Mouse (Mus musculus): Measurements from ENCODE around the gene 1700001C02Rik.

The 1700001C02Rik gene

DNA sequence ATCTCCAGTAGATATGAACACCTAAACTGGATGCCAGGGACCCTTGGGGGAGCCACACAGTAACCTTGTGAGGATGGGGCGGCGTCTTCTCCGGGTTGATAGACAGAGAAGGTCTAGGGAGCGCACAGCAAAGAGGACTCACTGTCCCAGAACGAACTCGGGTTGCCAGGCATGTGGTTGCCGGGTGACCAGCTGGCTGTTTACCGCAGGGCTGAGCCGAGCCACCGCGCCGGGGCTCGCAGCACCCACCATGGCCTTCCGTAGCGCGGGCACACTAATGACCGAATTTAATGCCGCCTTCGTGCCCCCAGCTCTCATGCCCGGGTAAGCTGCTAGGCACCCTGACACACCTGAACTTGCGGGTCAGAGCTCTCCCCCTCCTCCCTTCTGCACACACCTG is at the start of gene 1700001C02Rik:
Gene 1700001C02Rik, plus strand, starts transcription at position 187 of the 400 bp plus-strand sequence.
- peak; percentile 40 for DNase-seq

DNA sequence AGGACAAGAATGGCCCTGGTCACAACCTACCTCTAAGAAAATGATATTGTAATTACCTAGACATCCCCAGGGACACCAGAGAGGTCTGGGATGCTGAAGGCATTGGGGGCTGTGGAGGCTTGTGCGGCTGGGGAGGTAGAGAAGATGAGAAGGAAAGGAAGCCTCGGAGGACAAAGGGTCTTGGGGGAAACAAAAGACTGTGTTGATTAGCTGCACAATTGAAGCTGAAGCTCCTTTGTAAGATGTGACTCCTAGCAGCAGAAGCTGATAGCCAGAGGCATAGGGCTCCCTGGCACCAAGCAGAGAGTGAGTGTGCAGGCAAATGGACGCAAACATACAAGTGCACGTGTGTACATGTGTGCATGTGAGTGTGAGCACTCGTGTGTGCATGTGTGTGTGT is 49.2 kb upstream of the 1700001C02Rik start:
- no peak for DNase-seq

DNA sequence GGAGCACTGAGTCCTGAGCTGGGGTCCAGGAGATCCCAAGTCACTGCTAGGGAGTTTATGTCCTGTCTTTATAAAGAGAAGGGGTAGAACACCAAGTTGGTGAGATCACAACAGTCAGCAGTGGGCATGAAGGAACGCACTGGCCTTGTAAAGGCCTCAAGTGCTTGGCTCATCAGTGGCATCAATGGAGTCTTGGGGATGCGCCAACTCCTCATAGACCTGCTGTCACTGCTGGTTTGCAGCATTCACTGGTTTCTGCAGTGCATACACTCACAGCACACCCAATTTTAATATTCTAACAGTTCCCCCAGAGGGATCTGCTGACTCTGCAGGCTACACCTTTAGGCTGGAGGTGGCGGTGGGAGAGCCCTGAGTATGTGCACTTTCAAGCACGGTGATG is 42.7 kb upstream of the 1700001C02Rik start:
- DNase-seq, result peak; percentile 23

DNA sequence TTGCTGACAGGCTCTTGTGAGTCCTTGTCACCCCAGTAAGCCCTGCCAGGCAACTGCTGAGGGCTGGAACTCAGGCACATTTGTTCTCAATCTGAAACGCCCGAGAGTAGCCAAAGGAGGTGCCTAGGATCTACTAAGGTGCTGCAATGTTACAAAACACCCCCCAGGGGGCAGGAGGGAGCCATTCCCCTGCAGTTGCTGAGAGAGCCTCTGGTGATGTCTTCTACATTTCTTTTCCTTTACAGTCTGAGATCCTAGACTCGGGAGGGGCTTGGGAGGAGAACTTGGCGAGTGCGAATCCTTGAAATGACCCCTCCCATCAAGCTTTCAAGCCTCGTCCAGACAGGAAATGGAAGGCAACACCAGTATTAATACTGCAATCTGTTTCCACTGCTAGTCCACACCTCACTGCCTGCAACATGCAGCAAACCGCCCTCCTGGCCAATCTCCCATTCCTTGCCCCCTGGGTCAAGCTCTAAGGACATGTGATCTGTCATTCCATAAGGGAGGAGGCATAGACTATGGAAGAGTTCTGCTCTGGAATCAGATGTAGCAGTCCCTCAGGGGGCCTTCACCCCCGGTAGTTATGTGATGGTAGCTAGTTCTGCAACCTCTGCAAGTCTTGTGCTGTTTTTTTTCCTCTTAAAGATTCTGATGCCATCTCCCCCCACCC is 42.1 kb upstream of the 1700001C02Rik start:
- DNase-seq, result peak; percentile 74

DNA sequence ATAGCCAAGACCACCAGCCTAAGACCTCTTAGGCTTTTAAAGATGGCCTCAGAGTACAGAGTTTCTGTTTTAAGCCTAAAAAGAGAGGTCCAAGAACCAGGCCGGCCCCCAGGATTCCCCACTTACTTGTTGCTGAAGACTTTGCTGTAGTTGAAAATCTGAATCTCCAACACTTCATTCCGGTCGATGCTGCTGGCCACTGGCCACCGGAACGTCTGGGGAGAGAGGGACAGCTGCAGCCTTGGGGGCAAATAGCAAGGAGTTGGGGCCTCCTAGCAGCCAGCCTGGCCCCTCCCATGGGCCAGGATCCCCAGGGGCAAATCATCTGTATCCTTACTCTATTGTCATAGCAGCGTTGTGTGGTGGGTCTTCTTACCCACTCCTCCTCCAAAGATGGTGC is 38.4 kb upstream of the 1700001C02Rik start:
- DNase-seq, result no peak

DNA sequence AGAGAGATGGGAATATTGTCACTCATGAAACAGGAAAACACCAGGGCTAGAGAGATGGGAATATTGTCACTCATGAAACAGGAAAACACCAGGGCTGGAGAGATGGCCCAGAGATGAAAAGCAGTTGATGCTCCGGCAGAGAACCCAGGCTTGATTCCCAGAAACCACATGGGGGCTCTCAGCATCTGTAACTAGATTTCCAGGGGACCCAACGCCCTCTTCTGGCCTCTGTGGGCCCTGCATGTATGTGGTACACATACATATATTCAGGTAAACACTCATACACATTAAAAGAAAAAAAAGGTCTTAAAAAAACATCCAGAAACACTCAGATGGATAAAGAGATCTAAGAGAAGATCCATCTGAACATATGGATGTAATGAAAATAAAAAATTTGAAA is 26.9 kb upstream of the 1700001C02Rik start:
- DNase-seq, result no peak

DNA sequence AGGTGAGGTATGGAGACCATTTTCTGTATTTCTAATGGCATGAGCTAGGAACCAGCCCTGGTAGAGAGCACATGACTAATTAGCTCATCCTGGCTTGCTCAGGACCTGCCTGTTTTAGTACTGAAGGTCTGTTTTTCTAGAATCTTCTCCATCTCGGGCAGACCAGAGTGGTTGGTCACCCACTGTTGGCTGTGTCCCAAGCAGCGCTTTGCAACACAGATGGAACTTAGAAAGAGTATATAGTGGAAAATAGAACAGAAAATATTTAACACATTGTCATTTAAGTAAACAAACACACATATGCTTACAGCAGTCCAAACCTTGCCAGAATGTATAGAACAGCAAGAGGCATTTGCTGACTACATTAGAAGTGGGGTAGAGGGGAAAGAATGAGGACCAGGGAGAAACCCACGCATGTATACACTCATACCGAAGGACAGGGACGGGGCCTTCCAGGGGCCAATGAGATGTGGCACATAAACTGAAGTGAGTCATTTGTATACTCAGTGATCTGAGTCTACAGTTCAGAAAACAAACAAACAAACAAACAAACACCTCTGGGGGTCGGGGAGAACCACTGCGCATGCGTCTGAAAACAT is 25.4 kb upstream of the 1700001C02Rik start:
- DNase-seq, result no peak

DNA sequence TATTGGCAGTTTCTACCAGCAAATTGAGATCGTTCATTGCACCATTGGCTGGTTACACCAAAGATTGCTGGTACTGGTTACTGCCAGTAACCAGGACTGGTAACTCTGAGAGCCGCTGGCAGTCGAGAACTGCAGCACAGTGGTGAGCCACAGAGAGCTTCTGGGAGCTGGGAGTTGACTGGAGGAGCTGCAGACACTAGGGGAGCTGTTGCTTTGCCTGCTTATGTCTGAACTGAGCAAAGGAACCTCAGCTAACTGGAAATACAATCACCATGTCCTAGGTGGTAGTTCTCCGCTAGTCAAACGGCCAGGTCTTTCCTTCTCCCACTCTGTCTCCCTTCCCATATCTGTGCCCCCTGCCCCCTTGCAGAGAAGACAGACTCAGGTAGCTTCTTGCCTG is 23.7 kb upstream of the 1700001C02Rik start:
- DNase-seq, result no peak

DNA sequence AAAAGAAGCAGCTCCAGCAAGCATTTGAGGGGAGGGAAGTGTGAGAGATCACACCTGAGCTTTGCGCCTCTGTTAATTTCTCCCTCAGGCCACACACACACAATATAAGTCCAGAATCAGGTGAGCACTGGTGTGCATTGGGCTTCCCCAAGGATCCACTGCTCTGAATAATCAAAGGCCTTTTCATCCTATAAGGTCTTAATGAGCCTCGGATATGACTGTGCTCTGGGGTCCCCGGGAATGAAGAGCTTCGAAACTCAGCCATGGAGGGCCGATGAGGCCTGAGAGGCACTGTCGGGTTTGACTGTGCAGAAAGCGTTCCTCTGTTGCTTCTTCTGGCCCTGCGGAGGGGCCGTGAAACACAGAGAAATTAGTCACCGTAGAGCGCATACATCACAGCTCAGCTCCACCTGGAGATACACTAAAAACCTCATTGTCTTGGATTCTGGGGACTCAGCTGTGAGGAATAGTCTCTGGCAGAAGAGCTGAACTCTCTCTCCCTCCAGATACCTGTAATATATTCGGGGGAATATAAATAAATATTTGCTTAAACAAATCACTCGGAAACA is 21.4 kb upstream of the 1700001C02Rik start:
- no peak for DNase-seq

DNA sequence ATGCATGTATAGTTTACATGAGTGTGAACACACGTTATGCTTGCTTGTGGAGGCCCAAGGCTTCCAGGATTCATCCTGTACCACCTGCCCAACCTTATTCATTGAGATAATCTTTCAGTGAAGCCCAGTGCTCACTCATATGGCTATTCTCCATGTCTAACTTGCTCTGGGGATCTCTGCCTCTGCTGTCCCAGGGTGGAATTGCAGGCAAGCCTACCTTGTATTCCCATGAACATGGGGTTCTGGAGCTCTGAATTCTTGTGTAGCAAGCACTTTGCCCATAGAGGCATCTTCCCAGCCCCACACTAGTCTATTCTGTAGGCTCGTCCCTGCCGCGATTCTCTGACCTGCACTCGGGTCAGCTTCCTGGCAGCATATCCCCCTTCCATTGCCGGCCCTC is 9.8 kb upstream of the 1700001C02Rik start:
- no peak for DNase-seq

DNA sequence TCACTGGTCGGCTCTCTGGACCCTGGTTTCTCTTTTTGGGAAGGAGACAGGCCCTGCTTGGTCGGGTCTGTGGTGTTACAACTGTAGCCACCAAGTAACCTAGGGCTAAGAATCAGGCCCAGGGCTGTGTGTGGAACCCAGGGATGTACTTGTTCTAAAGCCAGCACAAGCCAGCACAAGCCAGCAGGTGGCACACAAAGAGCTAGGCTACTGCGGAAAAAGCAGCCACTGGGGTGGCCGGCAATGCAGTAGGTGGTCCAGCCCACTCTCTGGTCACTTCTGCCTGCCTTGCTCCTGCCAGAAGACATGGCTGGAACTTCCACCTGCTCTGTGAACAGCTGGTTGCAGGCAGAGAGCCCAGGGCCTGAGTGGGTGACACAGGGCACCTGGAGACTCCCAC is 5.7 kb upstream of the 1700001C02Rik start:
- peak; percentile 39 for DNase-seq

DNA sequence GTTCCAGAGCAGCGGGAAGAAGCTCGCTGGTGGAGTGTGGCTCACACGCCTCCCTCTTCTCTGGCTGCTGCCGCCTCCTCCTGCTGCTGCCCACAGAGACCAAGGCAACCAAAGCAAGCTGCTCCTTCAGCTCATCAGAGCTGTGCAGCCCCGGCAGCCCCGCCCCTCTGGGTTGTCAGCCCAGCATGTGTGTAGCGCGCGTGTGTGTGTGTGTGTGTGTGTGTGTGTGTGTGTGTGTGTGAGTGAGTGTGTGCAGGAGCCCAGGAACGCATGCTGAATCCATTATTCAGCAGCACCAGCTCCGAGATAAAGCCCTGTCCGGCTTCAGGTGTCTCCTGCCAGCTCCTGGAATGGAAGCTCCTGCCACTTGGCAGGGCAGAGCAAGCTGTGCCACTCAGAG is 4.0 kb upstream of the 1700001C02Rik start, which contains the start of gene Otof:
Gene Otof, minus strand, starts transcription at position 112 of the 400 bp plus-strand sequence.
- DNase-seq, result peak; percentile 69

DNA sequence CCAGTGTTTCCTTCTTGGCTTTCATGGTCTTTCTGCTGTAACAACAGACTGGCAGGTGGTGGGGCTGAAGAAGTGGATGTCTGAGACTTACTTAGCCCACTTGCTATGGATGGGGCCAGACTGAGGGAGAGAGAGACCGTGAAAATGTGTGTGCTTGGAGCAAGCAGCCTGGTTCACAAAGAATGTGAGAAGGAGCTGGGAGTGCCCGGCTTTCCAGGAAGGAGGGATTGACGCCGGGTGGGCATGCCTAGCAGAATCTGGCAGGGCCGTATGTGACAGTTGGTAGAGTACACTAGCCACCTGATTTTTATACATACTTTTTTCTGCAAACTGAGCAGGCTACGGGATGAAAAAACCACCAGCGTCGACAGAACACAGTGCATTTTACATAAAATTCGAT is 468 bp downstream of the 1700001C02Rik start:
- peak; percentile 56 for DNase-seq

DNA sequence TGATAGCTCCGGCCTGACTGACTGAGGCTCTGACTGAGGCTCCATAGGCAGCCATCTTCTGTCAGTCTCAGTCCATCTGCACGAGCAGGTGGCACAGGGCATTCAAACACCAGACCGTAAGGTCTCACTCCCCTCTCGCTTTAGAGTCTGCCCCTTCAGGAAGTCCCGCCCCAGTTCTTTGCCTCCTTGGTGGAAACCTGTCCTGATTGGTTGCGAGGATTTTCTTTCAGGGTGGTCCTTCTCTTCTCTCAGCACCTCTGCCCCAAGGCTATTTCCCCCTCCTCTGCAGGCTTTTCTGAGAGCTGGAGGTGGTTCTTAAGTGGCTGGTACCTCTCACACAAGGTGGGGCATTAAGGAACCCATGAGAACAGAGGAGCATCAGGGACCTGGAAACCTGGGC is 4.6 kb downstream of the 1700001C02Rik start:
- no peak for DNase-seq

DNA sequence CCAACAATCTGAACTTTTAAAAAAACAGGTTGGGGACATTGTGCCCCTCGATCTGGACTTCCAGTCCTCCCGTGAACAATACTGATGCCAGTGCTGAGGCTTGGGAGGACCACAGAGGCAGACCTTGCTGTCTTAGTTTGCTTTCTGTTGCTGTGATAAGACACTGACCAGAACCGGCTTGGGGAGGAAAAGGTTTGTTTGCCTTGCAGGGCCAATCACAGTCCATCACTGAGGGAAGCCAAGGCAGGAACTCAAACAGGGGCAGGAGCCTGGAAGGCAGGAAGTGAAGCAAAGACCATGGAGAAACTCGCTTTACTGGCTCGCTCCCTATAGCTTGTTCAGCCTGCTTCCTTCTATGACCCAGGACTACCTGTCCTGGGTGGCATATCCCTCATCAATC is 6.3 kb downstream of the 1700001C02Rik start:
- DNase-seq, result no peak

DNA sequence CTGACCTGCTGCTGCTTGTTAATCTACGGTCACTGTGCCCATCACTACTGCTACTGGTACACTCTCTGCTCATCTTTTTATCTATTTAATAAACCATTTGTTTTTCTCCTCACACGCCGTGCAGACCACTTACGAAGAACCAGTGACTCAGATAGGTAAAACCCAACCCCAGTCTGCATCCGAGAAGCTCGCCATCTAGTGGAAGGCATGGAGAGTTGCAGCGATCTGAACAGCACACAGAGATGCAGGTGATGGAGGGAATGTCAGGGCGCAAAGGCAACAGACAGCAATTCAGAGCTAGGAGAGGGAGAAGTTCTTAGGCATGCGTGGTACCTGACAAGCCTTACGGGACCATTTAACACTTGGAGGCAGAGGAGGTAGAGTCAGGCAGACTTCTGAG is 10.7 kb downstream of the 1700001C02Rik start:
- DNase-seq, result no peak

DNA sequence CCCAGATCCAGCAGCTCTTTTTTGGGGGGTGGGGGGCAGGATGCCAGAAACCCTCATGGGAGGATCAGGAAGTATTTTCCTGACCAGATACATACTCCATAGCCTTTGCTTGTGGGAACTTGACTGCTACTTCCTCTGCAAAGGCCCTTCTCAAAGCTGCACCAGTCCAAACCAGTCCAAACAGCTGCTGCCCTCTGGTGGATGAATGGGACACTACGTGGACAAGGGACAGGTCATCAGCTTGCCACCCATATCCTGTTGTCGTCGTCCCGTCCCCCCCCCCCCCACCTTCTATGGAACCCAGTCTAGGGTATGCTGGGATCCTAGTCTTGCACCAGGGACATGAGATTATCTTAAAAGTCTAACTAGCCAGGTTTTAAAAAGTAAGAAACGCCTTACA is 16.5 kb downstream of the 1700001C02Rik start:
- DNase-seq, result peak; percentile 76

DNA sequence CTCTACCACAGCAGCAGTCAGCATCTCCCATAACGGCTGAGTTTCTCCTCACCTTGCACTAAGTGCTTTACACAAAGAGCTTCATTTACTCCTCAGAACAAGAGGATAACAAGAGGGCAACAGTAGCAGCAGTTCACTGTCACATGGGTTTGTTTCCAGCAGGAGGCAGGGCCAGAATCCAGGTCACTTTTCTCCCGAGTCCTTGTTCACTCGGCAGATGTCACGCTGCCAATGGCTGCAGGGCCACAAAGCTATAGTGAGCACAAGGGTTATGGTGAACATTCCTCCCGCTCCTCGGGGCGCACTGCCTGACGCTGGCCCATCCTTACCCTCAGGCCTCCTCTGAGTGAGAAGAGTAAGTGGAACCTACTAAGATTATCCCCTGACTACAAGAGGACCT is 17.7 kb downstream of the 1700001C02Rik start:
- no peak for DNase-seq

DNA sequence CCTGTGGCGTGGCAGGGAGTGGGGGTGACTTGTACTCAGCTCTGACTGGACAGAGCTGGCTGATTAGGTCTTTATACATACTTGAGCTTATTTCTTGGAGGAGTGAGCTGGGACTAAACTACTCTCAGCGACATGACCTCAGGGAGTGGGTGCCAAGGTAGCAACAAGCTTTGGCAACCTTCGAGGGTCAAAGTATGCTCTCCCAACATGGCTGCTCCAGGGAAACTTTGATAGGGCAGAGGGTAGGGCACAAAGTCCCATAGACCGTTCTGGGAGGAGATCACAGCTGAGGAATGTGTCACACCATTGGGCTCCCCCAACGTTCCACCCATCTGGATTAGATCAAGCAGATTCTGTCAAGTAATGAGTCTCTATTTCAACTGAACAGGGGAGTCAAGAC is 18.7 kb downstream of the 1700001C02Rik start:
- DNase-seq, result no peak

DNA sequence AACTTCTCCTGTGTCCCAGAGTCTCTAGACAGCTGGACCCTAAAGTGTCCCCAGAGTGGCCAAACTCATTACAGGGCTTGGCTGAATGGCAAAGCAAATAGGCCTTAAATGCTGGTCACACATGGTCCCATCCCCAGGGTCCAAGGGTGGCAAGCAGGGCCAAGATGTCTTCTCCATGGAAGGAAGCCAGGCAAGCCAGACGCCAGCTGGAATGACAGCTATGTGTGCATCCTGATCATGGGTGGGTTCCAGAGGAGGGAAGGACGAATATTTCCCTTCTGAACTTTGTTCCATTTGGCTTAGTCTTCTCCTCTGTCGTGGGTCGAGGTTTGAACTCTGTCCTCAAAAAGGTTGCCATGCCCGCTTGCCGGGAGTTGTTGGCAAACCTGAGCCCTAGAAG is 19.3 kb downstream of the 1700001C02Rik start:
- DNase-seq, result no peak

DNA sequence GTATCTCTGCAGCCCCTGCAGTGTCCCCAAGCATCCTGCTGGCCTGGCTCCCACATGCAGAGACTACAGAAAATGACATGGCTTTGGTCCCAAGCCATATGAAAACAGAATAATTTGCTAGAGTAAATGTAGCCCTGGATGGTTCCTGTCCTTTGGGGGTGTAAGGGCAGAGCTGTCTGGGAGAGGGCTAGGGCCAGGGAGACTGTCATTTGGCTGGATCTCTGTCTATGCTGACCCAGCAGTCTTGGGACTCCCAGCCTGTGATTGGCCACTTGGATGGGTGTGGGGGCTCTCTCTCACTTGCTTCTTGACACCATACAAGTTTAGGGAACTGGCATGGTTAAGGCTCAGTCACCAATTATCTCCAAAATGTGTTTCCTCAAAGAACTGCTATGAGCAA is 24.4 kb downstream of the 1700001C02Rik start:
- no peak for DNase-seq

DNA sequence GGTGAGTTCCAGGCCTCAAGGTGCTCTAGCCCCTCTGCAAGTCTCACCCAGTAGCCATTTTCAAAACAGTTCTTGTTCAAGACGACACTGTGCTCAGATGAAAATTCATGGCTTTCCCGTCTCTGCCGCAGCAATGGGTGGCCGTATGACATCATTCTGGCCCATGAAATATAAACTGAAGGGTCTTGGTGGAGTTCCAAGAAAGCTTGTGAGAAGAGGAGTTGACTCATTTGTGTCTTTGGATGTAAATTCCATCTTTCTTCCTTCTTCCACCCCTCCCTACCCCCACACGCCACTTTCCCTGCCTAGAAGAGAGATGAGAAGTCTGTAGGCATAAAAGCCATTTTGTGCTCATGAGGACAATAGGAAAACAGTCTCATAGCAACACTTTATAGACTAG is 25.0 kb downstream of the 1700001C02Rik start:
- DNase-seq, result no peak

DNA sequence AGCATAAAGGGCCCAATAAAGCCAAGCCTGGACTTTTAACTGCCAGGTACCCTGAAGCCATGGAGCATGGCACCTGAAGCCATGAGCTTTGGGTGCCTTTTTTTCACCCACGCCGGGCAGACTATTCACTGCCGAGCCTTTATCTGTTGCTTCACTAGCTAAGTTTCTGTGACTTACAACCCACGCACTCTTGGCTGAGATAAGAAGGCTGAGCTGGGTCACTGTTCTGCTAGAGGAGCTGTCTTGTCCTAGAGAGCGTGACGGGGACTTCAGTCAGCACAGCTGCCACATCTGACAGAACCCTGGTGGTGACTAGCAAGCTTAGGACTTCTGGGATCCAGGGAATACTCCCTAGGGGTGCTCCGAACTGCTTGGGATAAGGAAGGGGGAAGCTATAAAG is 27.9 kb downstream of the 1700001C02Rik start:
- DNase-seq, result no peak

DNA sequence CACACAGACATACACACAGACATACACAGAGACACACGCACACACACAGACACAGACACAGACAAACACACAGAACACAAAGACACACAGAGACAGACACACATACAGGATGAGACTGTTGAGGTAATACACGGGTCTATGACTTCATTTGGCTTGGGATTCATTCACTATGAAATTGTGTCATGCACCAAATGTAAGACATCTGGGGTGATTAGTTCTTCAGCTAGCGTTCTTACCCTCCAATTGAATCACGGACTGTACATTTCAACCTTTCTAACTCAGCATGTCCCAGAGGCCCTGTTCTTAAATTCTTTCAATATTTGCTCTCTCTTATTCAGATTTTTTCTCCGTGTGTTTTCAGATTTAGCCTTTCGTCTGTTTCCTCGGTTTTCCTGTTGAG is 28.8 kb downstream of the 1700001C02Rik start:
- DNase-seq, result no peak

DNA sequence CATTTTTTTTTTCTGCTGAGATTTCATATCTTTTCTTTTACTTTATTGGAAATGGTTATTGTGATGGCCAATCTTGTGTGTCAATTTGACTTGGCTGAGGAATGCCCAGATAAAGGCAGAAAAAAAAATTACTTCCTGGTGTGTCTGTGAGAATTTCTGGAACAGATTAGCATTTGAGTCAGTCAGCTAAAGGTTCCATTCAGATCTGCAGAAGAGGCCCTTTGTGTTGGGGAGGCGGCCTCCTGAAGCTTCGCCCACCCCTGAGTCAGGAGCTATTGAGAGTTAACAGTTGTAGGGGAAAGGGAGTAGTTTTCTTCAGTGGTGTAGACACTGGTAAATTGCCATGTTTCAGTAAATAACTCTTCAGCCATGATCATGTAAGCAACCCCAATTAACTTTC is 29.4 kb downstream of the 1700001C02Rik start:
- DNase-seq, result no peak
